Mouse (Mus musculus) liver, postnatal 0 days (tissue): ENCODE measurements around the gene Chst11.

Source experiments
- CTCF ChIP-seq: sonication (generic); IDR thresholded peaks from 2 replicates; pipeline ENCODE4 v1.5.1; 2016; ENCODE audit warnings: antibody characterized with exemption, low read depth
- EP300 ChIP-seq: IDR thresholded peaks from 2 replicates; pipeline ENCODE4 v1.6.1; 2016; ENCODE audit warnings: antibody characterized with exemption, low read depth, mild to moderate bottlenecking

DNA sequence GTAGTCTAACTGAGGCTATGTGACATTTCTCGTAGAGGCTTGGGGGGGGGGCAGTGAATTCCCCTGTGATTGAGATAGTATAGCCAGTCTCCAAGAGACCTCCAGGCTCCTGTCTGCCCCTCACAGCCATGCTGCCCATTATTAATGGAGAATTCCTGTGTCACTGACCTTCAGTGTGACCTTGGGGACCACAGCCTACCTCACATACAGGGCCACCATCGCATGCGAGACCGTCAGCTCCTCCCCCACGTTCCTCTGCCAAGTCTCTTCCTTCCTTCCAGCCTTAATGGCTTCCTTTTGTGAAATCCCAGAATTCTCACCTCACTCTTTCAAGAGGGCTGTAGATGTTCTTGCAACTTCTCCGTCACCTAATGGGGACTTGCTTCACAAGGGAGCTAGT is 184.3 kb downstream of the Chst11 start:
- TF ChIP-seq CTCF (no peak), EP300 (no peak)
